Mouse (Mus musculus) testis, adult 2 months (tissue): Measurements from ENCODE around the gene Mrpl3. TPM values are rescaled to one million over a fixed set of nuclear protein-coding genes. Genes with fewer than 3 reads are reported as not detected.
"Not testable (repeated sequence)": the region's sequence is repeated elsewhere in the genome, so short reads cannot be mapped to it uniquely, and the experiment has no call there.

ENCODE experiments used
- H3K27ac ChIP-seq: fragments of 200-500 bp; 2 replicates; pipeline ENCODE4 v1.5.1; 2012; ENCODE audit warnings: low read depth, low read length; ENCODE audit not compliant: control insufficient read depth, insufficient read depth
- H3K27me3 ChIP-seq: fragments of 200-500 bp; 2 replicates; pipeline ENCODE4 v1.6.1; 2012; ENCODE audit warnings: mild to moderate bottlenecking, low read length, moderate library complexity; ENCODE audit not compliant: control insufficient read depth, insufficient read depth
- H3K36me3 ChIP-seq: fragments of 200-500 bp; 2 replicates; pipeline ENCODE4 v1.6.1; 2012; ENCODE audit warnings: mild to moderate bottlenecking, low read length; ENCODE audit not compliant: control insufficient read depth, insufficient read depth
- H3K4me1 ChIP-seq: fragments of 200-500 bp; 2 replicates; pipeline ENCODE4 v1.6.1; 2012; ENCODE audit warnings: low read length; ENCODE audit not compliant: control insufficient read depth, insufficient read depth
- H3K4me3 ChIP-seq: fragments of 200-500 bp; 2 replicates; pipeline ENCODE4 v1.5.1; 2012; ENCODE audit warnings: low read depth, mild to moderate bottlenecking, low read length, moderate library complexity, mixed read lengths; ENCODE audit not compliant: control insufficient read depth
- CTCF ChIP-seq: fragments of 200-500 bp; IDR thresholded peaks from 2 replicates; pipeline ENCODE4 v1.5.1; 2012; ENCODE audit warnings: low read depth, mild to moderate bottlenecking, inconsistent platforms, low read length, moderate library complexity; ENCODE audit not compliant: control insufficient read depth, insufficient read depth, insufficient replicate concordance
- POLR2A ChIP-seq: fragments of 200-500 bp; IDR thresholded peaks from 2 replicates; pipeline ENCODE4 v1.6.1; 2012; ENCODE audit warnings: low read depth, mild to moderate bottlenecking, inconsistent platforms, low read length, moderate library complexity; ENCODE audit not compliant: control insufficient read depth
- polyA plus RNA-seq: library from polyadenylated mRNA; depleted of rRNA; stranded (reverse); fragments of >200 nt; gene quantifications from 2 replicates; pipeline ENCODE4 v1.2.3, GENCODE M21; 2012; rRNA removed

The Mrpl3 gene
- polyA plus RNA-seq, 1 experiment: 32.0 TPM

GRCm38 (mm10) chr9:105076756-105077424 is 23.9 kb downstream of the Mrpl3 start:
- Histone ChIP-seq H3K4me1 (no peaks in the 10 kb centered on the region), H3K4me3 (no peak overlapping the region), H3K27me3 (no peaks in the 10 kb centered on the region), H3K27ac (no peak overlapping the region), H3K36me3 (peaks cover 1% of the 10 kb centered on the region; the same call in 1 of the 2 replicates)
- TF ChIP-seq CTCF: no peak
- TF ChIP-seq POLR2A: no peak

DNA sequence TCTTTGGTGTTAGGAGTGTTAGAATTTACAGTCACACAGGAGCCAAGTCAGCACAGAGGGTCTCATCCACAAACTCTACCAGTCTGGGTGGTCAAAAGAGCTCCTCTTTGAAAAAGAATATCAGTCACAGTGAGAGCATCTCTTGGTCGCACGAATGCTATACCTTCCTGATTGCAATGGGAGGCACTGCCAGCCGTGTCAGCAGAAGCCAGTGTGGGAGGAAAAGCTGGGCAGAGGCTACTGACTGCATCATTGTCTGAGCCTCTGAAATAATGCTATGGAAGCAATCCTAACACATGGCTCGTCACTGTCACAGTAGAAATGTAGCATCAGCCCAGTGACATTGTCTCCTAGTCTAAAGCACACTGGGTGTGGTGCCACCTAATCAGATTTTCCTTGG is 25.4 kb downstream of the Mrpl3 start:
- H3K4me3 ChIP-seq: no peak overlapping the region

DNA sequence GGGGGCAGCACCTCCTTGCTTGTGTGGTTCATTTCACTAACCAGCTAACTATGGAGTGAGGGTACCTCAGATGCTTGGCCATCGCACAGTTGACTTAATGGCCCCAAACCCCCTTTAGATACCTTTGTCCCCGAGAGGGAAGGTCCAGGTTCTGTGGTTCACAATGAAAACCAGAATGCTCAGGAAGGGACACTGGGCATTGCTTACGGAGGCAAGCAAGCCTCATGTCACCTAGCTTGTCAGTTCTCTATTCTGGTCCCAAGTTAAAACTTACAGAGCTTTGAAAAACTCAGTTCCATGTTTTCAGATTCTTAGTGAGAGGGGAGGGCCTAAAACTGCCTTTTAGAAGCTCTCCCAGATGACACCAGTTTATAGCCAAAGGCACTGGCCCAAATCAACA is 27.2 kb downstream of the Mrpl3 start:
- H3K36me3 ChIP-seq: 0 out of 2 replicates have a peak, but pooled peaks cover 1% of the 10 kb centered on the region
- TF ChIP-seq CTCF (no peak), POLR2A (no peak)

More for the DNA sequence above, 25.4 kb downstream of the Mrpl3 start:
- Histone ChIP-seq H3K27ac (no peak overlapping the region), H3K27me3 (no peaks in the 10 kb centered on the region), H3K36me3 (peaks cover 1% of the 10 kb centered on the region; the same call in 1 of the 2 replicates), H3K4me1 (no peaks in the 10 kb centered on the region)
- TF ChIP-seq CTCF (no peak), POLR2A (no peak)

DNA sequence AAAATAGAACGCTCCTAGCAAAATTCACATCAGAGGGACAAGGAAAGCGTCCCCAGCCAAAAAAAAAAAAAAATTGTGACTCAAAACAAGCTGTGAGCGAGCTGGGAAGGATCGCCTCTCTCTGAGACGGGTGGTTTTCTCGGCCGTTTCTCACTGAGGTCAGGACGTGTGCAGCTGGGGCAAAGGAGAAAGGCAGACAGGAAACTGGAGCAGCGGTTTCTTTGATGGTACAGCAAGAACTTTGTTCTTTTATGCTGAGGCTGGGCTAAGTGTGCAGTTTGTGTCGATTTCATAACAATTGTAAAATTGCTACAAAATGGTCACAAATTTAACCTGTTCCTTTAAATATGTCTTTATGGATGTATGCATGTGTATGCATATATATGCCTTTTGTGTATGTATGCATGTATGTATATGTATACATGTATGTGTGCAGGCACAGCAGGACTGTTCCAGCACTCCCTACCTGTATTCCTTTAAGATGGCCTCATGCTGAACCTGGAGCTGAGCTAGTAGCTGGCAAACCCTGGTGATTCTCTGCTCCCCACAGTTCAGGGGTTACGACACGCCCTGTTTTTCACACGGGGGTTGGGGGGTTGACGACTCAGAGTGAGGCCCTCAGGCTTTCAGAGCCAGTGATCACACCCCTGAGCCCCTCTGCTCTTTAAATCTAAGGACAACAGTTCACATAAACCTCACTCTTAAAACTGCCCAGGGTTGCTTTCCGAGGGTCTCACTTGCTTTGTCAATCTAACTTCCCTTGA is 48.0 kb downstream of the Mrpl3 start:
- Histone ChIP-seq H3K4me3 (no peak overlapping the region), H3K27ac (no peak overlapping the region), H3K36me3 (no peaks in the 10 kb centered on the region), H3K4me1 (no peaks in the 10 kb centered on the region; the same call in none of the 2 replicates), H3K27me3 (no peaks in the 10 kb centered on the region)
- TF ChIP-seq CTCF: no peak
- no peak for TF ChIP-seq POLR2A

More for the DNA sequence above, 27.2 kb downstream of the Mrpl3 start:
- Histone ChIP-seq H3K4me3 (no peak overlapping the region), H3K27me3 (no peaks in the 10 kb centered on the region), H3K4me1 (no peaks in the 10 kb centered on the region), H3K27ac (no peak overlapping the region)

DNA sequence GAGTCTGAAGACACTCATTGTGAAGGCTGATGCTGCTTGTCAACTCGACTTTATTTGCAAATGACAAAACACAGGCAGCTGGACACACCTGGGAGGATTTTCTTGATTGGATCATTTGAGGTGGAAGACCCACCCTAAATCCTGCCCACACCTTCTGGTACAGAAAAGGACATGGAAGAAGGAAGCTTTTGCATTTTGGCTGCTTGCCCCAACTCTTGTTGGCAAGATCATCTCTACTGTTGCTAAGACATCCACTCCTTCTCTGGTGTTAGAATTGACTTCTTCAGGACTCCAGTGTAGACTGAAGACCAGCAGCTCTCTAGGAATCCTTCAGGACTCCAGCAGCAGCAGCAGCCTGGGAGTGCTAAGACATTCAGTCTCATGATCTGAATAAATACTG is 48.9 kb downstream of the Mrpl3 start:
- no peak overlapping the region for H3K27ac ChIP-seq
- H3K36me3 ChIP-seq: no peaks in the 10 kb centered on the region
- no peak overlapping the region for H3K4me3 ChIP-seq
- TF ChIP-seq CTCF (no peak), POLR2A (no peak)
- no peaks in the 10 kb centered on the region for H3K27me3 ChIP-seq
- H3K4me1 ChIP-seq: no peaks in the 10 kb centered on the region; the same call in none of the 2 replicates

DNA sequence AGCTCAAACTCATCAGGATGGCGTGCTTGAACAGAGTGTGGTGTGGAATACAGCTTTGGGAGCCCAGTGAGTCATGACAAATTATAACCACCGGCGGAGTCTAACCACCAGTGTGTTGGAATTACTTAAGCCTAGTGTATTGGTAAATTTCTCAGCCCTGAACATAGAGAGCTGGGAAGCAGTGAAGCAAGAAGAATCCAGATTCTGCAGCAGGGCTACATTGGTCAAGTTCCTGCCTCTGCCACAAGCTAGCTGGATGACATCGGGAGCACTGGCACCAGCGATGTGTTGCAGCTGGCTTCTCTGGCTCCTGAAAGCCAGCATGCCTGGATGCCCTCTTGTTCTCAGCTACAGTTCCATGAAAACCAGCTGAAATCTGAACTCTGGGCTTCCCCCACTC is 50.9 kb downstream of the Mrpl3 start:
- Histone ChIP-seq H3K27ac (no peak overlapping the region), H3K4me3 (no peak overlapping the region), H3K27me3 (no peaks in the 10 kb centered on the region), H3K36me3 (no peaks in the 10 kb centered on the region), H3K4me1 (no peaks in the 10 kb centered on the region; the same call in none of the 2 replicates)
- TF ChIP-seq CTCF: no peak
- no peak for TF ChIP-seq POLR2A

- not testable (repeated sequence) for H3K4me1 ChIP-seq, H3K27me3 ChIP-seq, H3K36me3 ChIP-seq, H3K4me3 ChIP-seq, H3K27ac ChIP-seq
Observed at GRCm38 (mm10) chr9:105125206-105125605, 72.2 kb downstream of the Mrpl3 start.

Other genes with a start within 250 kb of the Mrpl3 start
- gene Nudt16, start 78.6 kb downstream of the Mrpl3 start, polyA plus RNA-seq: 3.7 and 4.0 TPM in 2 replicates
- gene 1700080E11Rik, start 91.9 kb downstream of the Mrpl3 start, polyA plus RNA-seq: 336 and 365 TPM in 2 replicates